Mouse (Mus musculus): ENCODE measurements at regions not wholly inside any gene's neighbourhood (a gene's known extent, or its start where the extent isn't known, plus 50 kb on each side); places are given as distances from the start of the nearest gene placed in this dataset.

DNA sequence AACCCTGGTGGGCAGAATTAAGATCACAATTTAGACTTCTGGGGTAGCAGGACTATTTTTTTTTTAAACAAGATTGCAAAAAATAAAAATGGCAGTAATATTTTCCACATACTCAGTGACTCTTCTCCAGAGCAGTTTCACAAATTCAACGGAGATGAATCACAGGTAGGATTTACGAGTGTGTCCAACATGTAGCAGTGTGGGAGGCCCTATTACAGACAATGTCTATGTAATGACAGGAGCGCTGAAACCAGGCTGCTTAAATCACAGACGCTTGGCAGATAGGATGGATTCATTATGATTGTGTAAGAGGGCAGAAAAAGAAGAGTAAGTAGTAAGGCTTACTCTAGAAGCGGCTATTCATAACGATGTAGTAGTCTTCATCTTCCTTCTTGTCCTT is 495.0 kb upstream of the Klf4 start:
- no peaks in the 10 kb centered on the region for H3K4me1 ChIP-seq (ENCODE audit: control insufficient read depth, insufficient read depth, low read length)

DNA sequence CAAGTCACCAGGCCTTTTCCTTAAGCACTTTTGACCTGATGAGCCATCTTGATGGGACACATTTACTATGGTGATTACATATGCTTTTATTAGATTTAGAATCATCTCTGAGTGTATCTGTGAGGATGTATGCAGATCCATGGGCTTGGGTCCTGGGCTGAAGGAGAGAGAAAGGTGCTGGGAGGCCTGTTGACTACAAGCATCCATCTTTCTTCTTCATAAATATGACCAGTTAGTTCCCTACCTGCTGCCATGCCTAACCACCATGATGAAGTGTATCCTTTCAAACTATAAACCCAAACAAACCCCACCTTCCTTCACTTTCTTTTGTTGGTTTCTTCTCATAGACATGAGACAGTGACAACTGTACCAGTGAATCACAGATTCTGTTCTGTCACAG is 492.2 kb upstream of the Klf4 start:
- Histone ChIP-seq H3K4me3 (replicated peaks; ENCODE audit: low read length) (no peak overlapping the region), H3K27me3 (ENCODE audit: control insufficient read depth, insufficient read depth, low read length) (no peaks in the 10 kb centered on the region), H3K4me1 (ENCODE audit: control insufficient read depth, insufficient read depth, low read length) (no peaks in the 10 kb centered on the region), H3K27ac (replicated peaks; ENCODE audit: low read depth, low read length) (no peak overlapping the region), H3K36me3 (ENCODE audit: control insufficient read depth, insufficient read depth, low read length) (no peaks in the 10 kb centered on the region), H3K9ac (ENCODE audit: low read depth, low read length, severe bottlenecking) (no peak overlapping the region), H3K4me2 (replicated peaks; ENCODE audit: low read depth, low read length, severe bottlenecking) (no peak overlapping the region), H3K9me3 (ENCODE audit: control insufficient read depth, low read length) (no peaks in the 10 kb centered on the region)
- TF ChIP-seq POLR2A (IDR thresholded peaks at IDR 0.05; ENCODE audit: borderline replicate concordance, extremely low read depth, insufficient read depth, insufficient read length) = no peak
- DNase-seq (ENCODE audit: low spot score) = no peak
- no peak for ATAC-seq (ENCODE audit: low FRiP score, low read depth)

More for the DNA sequence above, 495.0 kb upstream of the Klf4 start:
- TF ChIP-seq POLR2A (IDR thresholded peaks at IDR 0.05; ENCODE audit: borderline replicate concordance, extremely low read depth, insufficient read depth, insufficient read length) = no peak
- no peaks in the 10 kb centered on the region for H3K9me3 ChIP-seq (ENCODE audit: control insufficient read depth, low read length)
- DNase-seq (ENCODE audit: low spot score) = no peak
- 80% methylated on average over 6 of the region's 6 CpGs for WGBS
- no peak overlapping the region for H3K4me3 ChIP-seq (replicated peaks; ENCODE audit: low read length)
- H3K36me3 ChIP-seq (ENCODE audit: control insufficient read depth, insufficient read depth, low read length) = no peaks in the 10 kb centered on the region
- H3K4me2 ChIP-seq (replicated peaks; ENCODE audit: low read depth, low read length, severe bottlenecking) = no peak overlapping the region
- H3K27ac ChIP-seq (replicated peaks; ENCODE audit: low read depth, low read length) = no peak overlapping the region
- H3K9ac ChIP-seq (ENCODE audit: low read depth, low read length, severe bottlenecking) = no peak overlapping the region
- H3K27me3 ChIP-seq (ENCODE audit: control insufficient read depth, insufficient read depth, low read length) = no peaks in the 10 kb centered on the region
- no peak for ATAC-seq (ENCODE audit: low FRiP score, low read depth)

DNA sequence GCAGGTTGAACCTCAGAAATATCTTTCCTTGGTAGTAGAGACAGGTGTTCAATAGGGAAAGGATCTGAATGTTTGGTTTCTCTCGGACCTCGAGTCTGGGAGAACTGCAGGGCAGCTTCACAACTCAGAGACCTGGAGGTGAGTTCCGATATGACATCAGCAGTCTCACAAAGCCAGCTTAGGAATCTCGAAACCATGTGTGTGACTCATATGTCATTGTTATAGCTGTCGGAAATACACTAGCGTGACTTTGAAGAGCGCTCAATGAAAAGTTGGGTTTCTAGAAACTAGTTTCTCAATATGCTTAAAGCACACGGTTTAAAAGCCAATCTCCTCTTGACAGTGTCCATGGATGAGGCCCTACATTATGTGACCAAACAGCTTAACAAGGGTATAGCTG is 485.9 kb upstream of the Klf4 start:
- no peaks in the 10 kb centered on the region for H3K9me3 ChIP-seq (ENCODE audit: control insufficient read depth, low read length)
- no peak for ATAC-seq (ENCODE audit: low FRiP score, low read depth)
- no peak for TF ChIP-seq POLR2A (IDR thresholded peaks at IDR 0.05; ENCODE audit: borderline replicate concordance, extremely low read depth, insufficient read depth, insufficient read length)
- H3K4me3 ChIP-seq (replicated peaks; ENCODE audit: low read length) = no peak overlapping the region
- H3K9ac ChIP-seq (ENCODE audit: low read depth, low read length, severe bottlenecking) = no peak overlapping the region
- WGBS = 87% methylated on average over 8 of the region's 8 CpGs
- no peaks in the 10 kb centered on the region for H3K27me3 ChIP-seq (ENCODE audit: control insufficient read depth, insufficient read depth, low read length)
- H3K4me1 ChIP-seq (ENCODE audit: control insufficient read depth, insufficient read depth, low read length) = no peaks in the 10 kb centered on the region
- DNase-seq (ENCODE audit: low spot score) = no peak
- H3K36me3 ChIP-seq (ENCODE audit: control insufficient read depth, insufficient read depth, low read length) = no peaks in the 10 kb centered on the region
- no peak overlapping the region for H3K27ac ChIP-seq (replicated peaks; ENCODE audit: low read depth, low read length)
- no peak overlapping the region for H3K4me2 ChIP-seq (replicated peaks; ENCODE audit: low read depth, low read length, severe bottlenecking)

DNA sequence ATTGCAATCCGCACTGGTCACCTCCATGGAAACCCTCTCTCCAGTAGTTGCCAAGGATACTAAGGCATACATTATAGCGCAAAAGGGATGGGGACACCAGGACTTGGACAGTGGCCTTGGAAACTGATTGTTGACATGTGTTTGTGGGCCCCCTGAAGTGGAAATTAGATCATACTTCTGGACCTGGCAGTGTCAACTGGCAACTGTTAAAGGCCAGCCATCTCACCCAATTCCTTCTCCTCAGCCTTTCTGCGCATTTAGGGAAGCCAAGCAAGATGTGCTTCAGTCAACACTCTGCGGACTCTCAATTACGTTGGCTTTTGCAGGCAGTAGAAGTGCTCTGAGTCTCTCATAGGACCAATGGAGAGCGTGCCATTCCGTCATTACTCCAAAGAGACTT is 483.2 kb upstream of the Klf4 start:
- no peak overlapping the region for H3K9ac ChIP-seq (ENCODE audit: low read depth, low read length, severe bottlenecking)
- H3K36me3 ChIP-seq (ENCODE audit: control insufficient read depth, insufficient read depth, low read length) = no peaks in the 10 kb centered on the region
- TF ChIP-seq POLR2A (IDR thresholded peaks at IDR 0.05; ENCODE audit: borderline replicate concordance, extremely low read depth, insufficient read depth, insufficient read length) = no peak
- H3K27me3 ChIP-seq (ENCODE audit: control insufficient read depth, insufficient read depth, low read length) = no peaks in the 10 kb centered on the region
- no peak overlapping the region for H3K27ac ChIP-seq (replicated peaks; ENCODE audit: low read depth, low read length)
- H3K4me3 ChIP-seq (replicated peaks; ENCODE audit: low read length) = no peak overlapping the region
- no peaks in the 10 kb centered on the region for H3K4me1 ChIP-seq (ENCODE audit: control insufficient read depth, insufficient read depth, low read length)
- no peak overlapping the region for H3K4me2 ChIP-seq (replicated peaks; ENCODE audit: low read depth, low read length, severe bottlenecking)
- ATAC-seq (ENCODE audit: low FRiP score, low read depth) = no peak
- DNase-seq (ENCODE audit: low spot score) = no peak
- H3K9me3 ChIP-seq (ENCODE audit: control insufficient read depth, low read length) = no peaks in the 10 kb centered on the region
- 94% methylated on average over 7 of the region's 7 CpGs for WGBS

DNA sequence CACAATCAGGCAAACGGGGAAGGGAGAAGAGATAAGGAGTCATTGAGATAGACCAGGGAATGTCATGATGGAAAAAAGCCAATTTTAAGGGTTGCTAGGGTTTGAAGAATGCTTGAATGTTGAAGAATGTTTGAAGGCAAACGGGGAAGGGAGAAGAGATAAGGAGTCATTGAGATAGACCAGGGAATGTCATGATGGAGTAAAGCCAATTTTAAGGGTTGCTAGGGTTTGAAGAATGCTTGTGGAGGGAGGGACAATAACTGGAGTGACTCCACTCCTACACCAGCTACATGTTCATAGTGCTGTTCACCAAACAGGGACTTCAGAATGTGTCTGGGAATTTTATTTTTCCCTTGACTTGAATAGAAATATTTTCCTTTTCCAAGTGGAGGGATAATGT is 476.0 kb upstream of the Klf4 start:
- Histone ChIP-seq H3K4me1 (ENCODE audit: control insufficient read depth, insufficient read depth, low read length) (no peaks in the 10 kb centered on the region), H3K36me3 (ENCODE audit: control insufficient read depth, insufficient read depth, low read length) (no peaks in the 10 kb centered on the region), H3K27me3 (ENCODE audit: control insufficient read depth, insufficient read depth, low read length) (no peaks in the 10 kb centered on the region), H3K27ac (replicated peaks; ENCODE audit: low read depth, low read length) (no peak overlapping the region), H3K9ac (ENCODE audit: low read depth, low read length, severe bottlenecking) (no peak overlapping the region), H3K4me2 (replicated peaks; ENCODE audit: low read depth, low read length, severe bottlenecking) (no peak overlapping the region), H3K9me3 (ENCODE audit: control insufficient read depth, low read length) (no peaks in the 10 kb centered on the region), H3K4me3 (replicated peaks; ENCODE audit: low read length) (no peak overlapping the region)
- DNase-seq (ENCODE audit: low spot score) (no peak), ATAC-seq (ENCODE audit: low FRiP score, low read depth) (no peak)
- WGBS = 80% methylated on average over 2 of the region's 2 CpGs
- no peak for TF ChIP-seq POLR2A (IDR thresholded peaks at IDR 0.05; ENCODE audit: borderline replicate concordance, extremely low read depth, insufficient read depth, insufficient read length)

DNA sequence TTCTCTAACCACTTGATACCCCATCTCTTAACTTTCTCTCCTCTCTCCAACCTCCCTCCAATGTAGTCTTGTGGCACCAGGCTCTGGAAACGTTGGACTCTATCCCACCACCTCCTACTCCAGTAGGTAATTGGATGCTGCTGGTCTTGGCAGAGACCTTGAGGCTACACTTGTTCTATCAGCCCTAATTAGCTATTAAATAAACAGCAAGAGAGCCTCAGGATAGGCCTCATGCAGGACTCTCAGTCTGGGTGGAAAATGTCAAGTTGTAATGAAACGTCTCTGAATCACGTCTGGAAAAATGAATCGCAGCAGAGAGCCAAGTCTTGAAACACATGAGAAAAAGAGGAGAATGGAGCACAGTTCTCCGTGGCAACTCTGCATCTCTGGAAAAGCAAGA is 472.0 kb upstream of the Klf4 start:
- H3K27me3 ChIP-seq (ENCODE audit: control insufficient read depth, insufficient read depth, low read length) = no peaks in the 10 kb centered on the region
- no peaks in the 10 kb centered on the region for H3K36me3 ChIP-seq (ENCODE audit: control insufficient read depth, insufficient read depth, low read length)
- no peak for TF ChIP-seq POLR2A (IDR thresholded peaks at IDR 0.05; ENCODE audit: borderline replicate concordance, extremely low read depth, insufficient read depth, insufficient read length)
- no peak overlapping the region for H3K4me2 ChIP-seq (replicated peaks; ENCODE audit: low read depth, low read length, severe bottlenecking)
- no peak overlapping the region for H3K27ac ChIP-seq (replicated peaks; ENCODE audit: low read depth, low read length)
- no peaks in the 10 kb centered on the region for H3K4me1 ChIP-seq (ENCODE audit: control insufficient read depth, insufficient read depth, low read length)
- H3K4me3 ChIP-seq (replicated peaks; ENCODE audit: low read length) = no peak overlapping the region
- DNase-seq (ENCODE audit: low spot score) (peak; percentile 25), ATAC-seq (ENCODE audit: low FRiP score, low read depth) (no peak)
- 53% methylated on average over 5 of the region's 5 CpGs for WGBS
- H3K9ac ChIP-seq (ENCODE audit: low read depth, low read length, severe bottlenecking) = no peak overlapping the region
- no peaks in the 10 kb centered on the region for H3K9me3 ChIP-seq (ENCODE audit: control insufficient read depth, low read length)

All from limb, embryonic 14.5 days (tissue).